In the genomic region with DNA sequence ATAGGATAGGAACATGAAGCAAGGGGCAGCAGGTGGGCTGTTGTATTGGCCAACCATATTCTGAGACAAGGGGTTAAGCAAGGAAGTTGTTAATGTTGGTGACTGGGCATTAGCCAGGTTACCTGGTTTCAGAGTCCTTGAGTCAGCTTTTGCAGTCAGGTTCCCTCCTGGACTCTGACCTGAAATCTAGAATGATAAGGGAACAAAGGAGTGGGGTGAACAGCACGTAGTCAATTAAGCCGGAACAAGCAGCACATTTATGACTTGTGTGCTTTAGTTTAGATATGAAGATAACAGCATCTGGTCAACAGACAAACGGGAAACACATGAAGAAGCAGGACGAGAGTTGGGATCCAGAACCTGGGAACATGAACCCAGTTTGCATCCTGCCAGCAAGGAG, we compare ENCODE assay signal across 22 mouse cellular contexts.
DNase-seq lines count a peak whose midpoint lies in the region; ATAC-seq and TF ChIP-seq lines count a peak whose summit lies in the region.
"Had no signal": no experiment of that assay in that cellular context is flagged by ENCODE, and none has a peak within 500 bp of the region (broad histone marks: within the 10 kb centered on the region; RNA-seq: fewer than 3 reads in every experiment).

No protein-coding gene starts in this region.

- 50% methylated on average over 4 of the region's 4 CpGs for WGBS in intestine, embryonic 16.5 days
- 30% methylated on average over 4 of the region's 4 CpGs for WGBS in large intestine, adult 2 months
- 61% methylated on average over 4 of the region's 4 CpGs for WGBS in stomach, embryonic 16.5 days
- 74% methylated on average over 4 of the region's 4 CpGs for WGBS in kidney, adult 2 months
- WGBS in lung, postnatal 0 days, result 55% methylated on average over 4 of the region's 4 CpGs

- no peak overlapping the region for H3K4me3 ChIP-seq in intestine, embryonic 16.5 days (ENCODE audit: low read length)
- no peak overlapping the region for H3K4me3 ChIP-seq in stomach, embryonic 16.5 days (replicated peaks; ENCODE audit: low read length)
- H3K4me3 ChIP-seq in kidney, adult 2 months (ENCODE audit: insufficient read depth, low read depth, low read length), result no peak overlapping the region
- H3K4me3 ChIP-seq in lung, postnatal 0 days (ENCODE audit: low read depth, low read length), result no peak overlapping the region
- H3K4me3 ChIP-seq: embryonic facial prominence, embryonic 12.5 days; embryonic facial prominence, embryonic 15.5 days; forebrain, embryonic 15.5 days; heart, adult 2 months; heart, embryonic 10.5 days; heart, embryonic 13.5 days; hindbrain, embryonic 12.5 days; hindbrain, embryonic 15.5 days had no signal

- H3K9ac ChIP-seq in intestine, embryonic 16.5 days (ENCODE audit: low read depth, low read length), result no peak overlapping the region
- H3K9ac ChIP-seq in stomach, embryonic 16.5 days (ENCODE audit: low read length), result no peak overlapping the region
- H3K9ac ChIP-seq in lung, postnatal 0 days (replicated peaks; ENCODE audit: low read depth), result no peak overlapping the region
- H3K9ac ChIP-seq: embryonic facial prominence, embryonic 12.5 days; embryonic facial prominence, embryonic 15.5 days; forebrain, embryonic 15.5 days; heart, embryonic 13.5 days; hindbrain, embryonic 12.5 days; hindbrain, embryonic 15.5 days had no signal

- no peak for TF ChIP-seq POLR2A in kidney, adult 2 months (IDR thresholded peaks at IDR 0.05; ENCODE audit: low read depth, low read length)

- H3K27ac ChIP-seq in intestine, embryonic 16.5 days (ENCODE audit: low read length), result no peak overlapping the region
- no peak overlapping the region for H3K27ac ChIP-seq in stomach, embryonic 16.5 days (ENCODE audit: low read length)
- H3K27ac ChIP-seq in kidney, adult 2 months (ENCODE audit: insufficient read depth, low read depth, low read length), result no peak overlapping the region
- no peak overlapping the region for H3K27ac ChIP-seq in lung, postnatal 0 days (ENCODE audit: low read length)
- H3K27ac ChIP-seq: embryonic facial prominence, embryonic 12.5 days; embryonic facial prominence, embryonic 15.5 days; forebrain, embryonic 15.5 days; heart, adult 2 months; heart, embryonic 10.5 days; heart, embryonic 13.5 days; hindbrain, embryonic 12.5 days; hindbrain, embryonic 15.5 days had no signal

- no peaks in the 10 kb centered on the region for H3K4me1 ChIP-seq in intestine, embryonic 16.5 days (ENCODE audit: control insufficient read depth, insufficient read depth, low read length)
- H3K4me1 ChIP-seq in stomach, embryonic 16.5 days (ENCODE audit: control insufficient read depth, insufficient read depth, low read length), result no peaks in the 10 kb centered on the region
- no peaks in the 10 kb centered on the region for H3K4me1 ChIP-seq in kidney, adult 2 months (ENCODE audit: control insufficient read depth, insufficient read depth, low read length)
- no peaks in the 10 kb centered on the region for H3K4me1 ChIP-seq in lung, postnatal 0 days (ENCODE audit: insufficient read depth, low read depth, low read length)
- H3K4me1 ChIP-seq: embryonic facial prominence, embryonic 12.5 days; embryonic facial prominence, embryonic 15.5 days; forebrain, embryonic 15.5 days; hindbrain, embryonic 12.5 days; hindbrain, embryonic 15.5 days had no signal

- TF ChIP-seq CTCF in kidney, adult 2 months (conservative IDR thresholded peaks at IDR 0.05; ENCODE audit: insufficient read depth, insufficient read length, low read depth, low read length), result no peak
- TF ChIP-seq CTCF in lung, postnatal 0 days (IDR thresholded peaks at IDR 0.05), result no peak

- TF ChIP-seq EP300 in lung, postnatal 0 days (IDR thresholded peaks at IDR 0.05), result no peak

- no peak overlapping the region for H3K4me2 ChIP-seq in intestine, embryonic 16.5 days (ENCODE audit: low read depth, low read length)
- H3K4me2 ChIP-seq in stomach, embryonic 16.5 days (ENCODE audit: low read depth, low read length), result no peak overlapping the region
- no peak overlapping the region for H3K4me2 ChIP-seq in lung, postnatal 0 days (replicated peaks; ENCODE audit: low read depth, low read length)
- H3K4me2 ChIP-seq: embryonic facial prominence, embryonic 12.5 days; embryonic facial prominence, embryonic 15.5 days; forebrain, embryonic 15.5 days; heart, embryonic 13.5 days; hindbrain, embryonic 12.5 days; hindbrain, embryonic 15.5 days had no signal

- DNase-seq in large intestine, adult 2 months (ENCODE audit: low read depth, low spot score), result peak; percentile 54
- DNase-seq in kidney, adult 2 months, result no peak
- no peak for DNase-seq in adrenal gland, adult (ENCODE audit: inconsistent age in 2 of 2, low spot score in 1 of 2)
- DNase-seq in lung, postnatal 0 days (ENCODE audit: low spot score), result no peak
- DNase-seq: adrenal gland, postnatal 10 days; adrenal gland, postnatal 36 days; cerebellum, adult 2 months; cerebellum, adult 9-11 months; cerebellum, postnatal 25 days; gastrocnemius, postnatal 25 days; heart, adult 2 months; heart, postnatal 14 days had no signal

- peak; percentile 97 for ATAC-seq in intestine, embryonic 16.5 days
- peak; percentile 78; the same call in 1 of the 2 replicates for ATAC-seq in stomach, embryonic 16.5 days (ENCODE audit: insufficient read depth, low FRiP score)
- no peak for ATAC-seq in lung, postnatal 0 days
- ATAC-seq: CD4-positive, CD25-positive, alpha-beta regulatory T cell, adult 4 months; forebrain, embryonic 15.5 days had no signal

- H3K9me3 ChIP-seq in intestine, embryonic 16.5 days (ENCODE audit: control insufficient read depth, low read length), result no peaks in the 10 kb centered on the region
- no peaks in the 10 kb centered on the region for H3K9me3 ChIP-seq in stomach, embryonic 16.5 days (replicated peaks; ENCODE audit: control insufficient read depth, low read length)
- no peaks in the 10 kb centered on the region for H3K9me3 ChIP-seq in lung, postnatal 0 days (ENCODE audit: low read length)
- H3K9me3 ChIP-seq: embryonic facial prominence, embryonic 12.5 days; embryonic facial prominence, embryonic 15.5 days; forebrain, embryonic 15.5 days; heart, embryonic 10.5 days; heart, embryonic 13.5 days; hindbrain, embryonic 12.5 days; hindbrain, embryonic 15.5 days had no signal

- no peaks in the 10 kb centered on the region for H3K36me3 ChIP-seq in intestine, embryonic 16.5 days (ENCODE audit: control insufficient read depth, insufficient read depth, low read length)
- H3K36me3 ChIP-seq in stomach, embryonic 16.5 days (ENCODE audit: control insufficient read depth, insufficient read depth, low read length), result no peaks in the 10 kb centered on the region
- H3K36me3 ChIP-seq in kidney, adult 2 months (ENCODE audit: control insufficient read depth, insufficient read depth, low read length), result no peaks in the 10 kb centered on the region
- H3K36me3 ChIP-seq in lung, postnatal 0 days (ENCODE audit: insufficient read depth, low read length), result no peaks in the 10 kb centered on the region
- H3K36me3 ChIP-seq: embryonic facial prominence, embryonic 12.5 days; embryonic facial prominence, embryonic 15.5 days; forebrain, embryonic 15.5 days; heart, embryonic 10.5 days; heart, embryonic 13.5 days; hindbrain, embryonic 12.5 days; hindbrain, embryonic 15.5 days had no signal

- H3K27me3 ChIP-seq in intestine, embryonic 16.5 days (replicated peaks; ENCODE audit: control insufficient read depth, insufficient read depth, low read length), result no peaks in the 10 kb centered on the region
- no peaks in the 10 kb centered on the region for H3K27me3 ChIP-seq in stomach, embryonic 16.5 days (ENCODE audit: control insufficient read depth, insufficient read depth, low read length)
- no peaks in the 10 kb centered on the region for H3K27me3 ChIP-seq in kidney, adult 2 months (replicated peaks; ENCODE audit: control insufficient read depth, insufficient read depth, low read length)
- no peaks in the 10 kb centered on the region for H3K27me3 ChIP-seq in lung, postnatal 0 days (replicated peaks; ENCODE audit: insufficient read depth, low read length)
- H3K27me3 ChIP-seq: embryonic facial prominence, embryonic 12.5 days; embryonic facial prominence, embryonic 15.5 days; forebrain, embryonic 15.5 days; heart, embryonic 13.5 days; hindbrain, embryonic 12.5 days; hindbrain, embryonic 15.5 days had no signal
